Comparison of ENCODE assay signal across 14 mouse cellular contexts in genomic region chr4:98620986-98621784, GRCm38 (mm10).
DNase-seq lines count a peak whose midpoint lies in the region; TF ChIP-seq lines count a peak whose summit lies in the region.
"Had no signal": no experiment of that assay in that cellular context is flagged by ENCODE, and none has a peak within 500 bp of the region (broad histone marks: within the 10 kb centered on the region; RNA-seq: fewer than 3 reads in every experiment).

No protein-coding gene starts in this region.

- H3K27me3 ChIP-seq in cerebellum, adult 2 months (ENCODE audit: control insufficient read depth, insufficient read depth, low read length): no peaks in the 10 kb centered on the region
- H3K27me3 ChIP-seq: liver, embryonic 12.5 days; lung, embryonic 15.5 days had no signal

- H3K27ac ChIP-seq in cerebellum, adult 2 months (ENCODE audit: insufficient read depth, low read length): peak overlapping the region; percentile 42
- H3K27ac ChIP-seq: limb, embryonic 10.5 days; liver, embryonic 12.5 days; lung, embryonic 15.5 days had no signal

- peaks cover 32% of the 10 kb centered on the region for H3K4me1 ChIP-seq in cerebellum, adult 2 months (ENCODE audit: control insufficient read depth, insufficient read depth, low read length)
- H3K4me1 ChIP-seq: liver, embryonic 12.5 days had no signal

- intact Hi-C loops in heart, postnatal 36 days (cut with DNase I): loop anchor here (5.0 kb wide), 1 partner anchor 74 kb away; no protein-coding TSS in a partner anchor

- TF ChIP-seq POLR2A in cerebellum, adult 2 months (IDR thresholded peaks at IDR 0.05; ENCODE audit: borderline replicate concordance, insufficient read depth, low read length): no peak

- 72% methylated on average over 9 of the region's 9 CpGs for WGBS in cerebellum, adult 2 months

- no peak for TF ChIP-seq CTCF in cerebellum, adult 2 months (IDR thresholded peaks at IDR 0.05; ENCODE audit: borderline replicate concordance, insufficient read depth, low read depth, low read length)

- no peak overlapping the region for H3K4me3 ChIP-seq in cerebellum, adult 2 months (replicated peaks; ENCODE audit: insufficient read depth, low read depth, low read length)
- H3K4me3 ChIP-seq: limb, embryonic 10.5 days; liver, embryonic 12.5 days; lung, embryonic 15.5 days had no signal

- DNase-seq in cerebellum, adult 2 months: no peak
- DNase-seq in cerebellum, adult 11-12 months: no peak
- DNase-seq in heart, adult 8-10 months (ENCODE audit: low spot score): peak; percentile 3
- no peak for DNase-seq in heart, postnatal 36 days
- peak; percentile 44 for DNase-seq in thymus, postnatal 14 days
- no peak for DNase-seq in thymus, postnatal 4 days
- no peak for DNase-seq in embryo, embryonic 10 days (ENCODE audit: low spot score)
- no peak for DNase-seq in spleen, postnatal 4 days (ENCODE audit: low spot score in 2 of 2)
- DNase-seq: adrenal gland, postnatal 10 days; cerebellum, postnatal 10 days; right cerebral cortex, postnatal 14 days had no signal

Comparison
In these comparisons a context has a peak if more than half of its experiments do, and no peak if none do; other contexts are left out.
1. DNase-seq: peak in heart, adult 8-10 months (single experiment) and thymus, postnatal 14 days (single experiment); none in cerebellum, adult 2 months (0 of 2), cerebellum, adult 11-12 months (single experiment), heart, postnatal 36 days (0 of 2), thymus, postnatal 4 days (single experiment), embryo, embryonic 10 days (single experiment) and spleen, postnatal 4 days (0 of 2).